Mouse (Mus musculus) embryonic facial prominence, embryonic 11.5 days (tissue): Measurements from ENCODE around the gene Rinl. TPM values are rescaled to one million over a fixed set of nuclear protein-coding genes. Genes with fewer than 3 reads are reported as not detected.

ENCODE experiments used
- ATAC-seq: fragments of 200-750 bp; cut with Nextera tagmentation; replicated peaks from 2 replicates; pipeline ENCODE4 v1.8.0; 2017; ENCODE audit warnings: low read depth; ENCODE audit not compliant: insufficient number of reproducible peaks, low FRiP score, low TSS enrichment
- DNase-seq: peaks from one replicate; pipeline ENCODE4 v3.0.0-alpha.2; 2015; ENCODE audit warnings: low spot score
- H3K27ac ChIP-seq: fragments of 300-500 bp; sonication (generic); replicated peaks from 2 replicates; pipeline ENCODE4 v1.5.1; 2014; ENCODE audit warnings: mild to moderate bottlenecking, low read depth, low read length, control low read depth
- H3K27me3 ChIP-seq: fragments of 300-500 bp; sonication (generic); 2 replicates; pipeline ENCODE4 v1.6.1; 2014; ENCODE audit warnings: mild to moderate bottlenecking, low read length, moderate library complexity, mixed read lengths; ENCODE audit not compliant: control insufficient read depth, insufficient read depth
- H3K36me3 ChIP-seq: fragments of 300-500 bp; sonication (generic); replicated peaks from 2 replicates; pipeline ENCODE4 v1.6.1; 2014; ENCODE audit warnings: low read depth, mild to moderate bottlenecking, low read length, moderate library complexity, mixed read lengths; ENCODE audit not compliant: control insufficient read depth, insufficient read depth
- H3K4me1 ChIP-seq: fragments of 300-500 bp; sonication (generic); 2 replicates; pipeline ENCODE4 v1.6.1; 2014; ENCODE audit warnings: low read length, mixed read lengths; ENCODE audit not compliant: control insufficient read depth, insufficient read depth
- H3K4me2 ChIP-seq: fragments of 300-500 bp; sonication (generic); 2 replicates; pipeline ENCODE4 v1.6.1; 2014; ENCODE audit warnings: low read depth, mild to moderate bottlenecking, control low read depth, low read length, moderate library complexity
- H3K4me3 ChIP-seq: fragments of 300-500 bp; sonication (generic); 2 replicates; pipeline ENCODE4 v1.5.1; 2014; ENCODE audit warnings: low read depth, low read length, control low read depth
- H3K9ac ChIP-seq: fragments of 300-500 bp; sonication (generic); replicated peaks from 2 replicates; pipeline ENCODE4 v1.6.1; 2014; ENCODE audit warnings: mild to moderate bottlenecking, control low read depth, low read length
- H3K9me3 ChIP-seq: fragments of 300-500 bp; sonication (generic); replicated peaks from 2 replicates; pipeline ENCODE4 v1.6.1; 2016; ENCODE audit warnings: mild to moderate bottlenecking, low read length, inconsistent platforms, mixed read lengths; ENCODE audit not compliant: control insufficient read depth
- WGBS: fragments of 180-500 bp; shearing (Covaris S2); extraction: QIAGEN DNeasy Blood & Tissue Kit; methylation state at CpG from one replicate; pipeline ENCODE4 v1.1.7; 2014; 5-methylcytosine and 5-hydroxymethylcytosine counted together
- polyA plus RNA-seq: library from polyadenylated mRNA; unstranded; fragments of >200 nt; fragmentation: Nextera tagmentation; extraction: Ambion mirVana; gene quantifications from 2 replicates; pipeline ENCODE4 v1.2.1, GENCODE M21; 2014

The Rinl gene
- polyA plus RNA-seq, 1 experiment from 2014 or later, result 2.3 TPM

DNA sequence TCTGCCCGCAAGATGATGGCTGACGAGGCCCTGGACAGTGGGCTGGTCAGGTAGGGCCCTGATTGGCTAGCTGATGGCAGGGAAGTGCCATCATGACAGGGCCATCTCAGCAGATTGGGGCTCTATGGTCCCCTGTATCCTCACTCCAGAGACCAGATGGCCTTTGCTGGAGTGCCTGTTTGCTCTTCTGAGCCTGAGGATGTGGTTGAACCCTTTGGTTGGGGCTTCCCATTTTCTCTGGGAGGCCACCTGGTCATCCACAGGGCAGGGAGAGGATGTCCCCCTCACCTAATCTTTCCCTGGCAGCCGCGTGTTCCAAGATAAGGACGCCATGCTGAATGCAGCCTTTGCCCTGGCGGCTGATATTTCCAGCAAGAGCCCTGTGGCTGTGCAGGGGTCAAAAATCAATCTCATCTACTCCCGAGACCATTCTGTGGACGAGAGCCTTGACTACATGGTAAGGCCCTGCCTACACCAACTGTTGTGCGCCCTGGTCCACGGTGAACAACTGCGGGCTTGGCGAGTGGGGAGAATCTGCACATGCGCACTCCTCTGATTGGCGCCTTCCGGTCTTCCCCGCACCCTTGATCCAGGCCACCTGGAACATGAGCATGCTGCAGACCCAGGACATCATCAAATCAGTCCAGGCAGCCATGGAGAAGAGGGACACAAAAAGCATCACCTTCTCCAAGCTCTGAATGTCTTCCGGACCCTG, 42.8 kb downstream of the Rinl start:
- H3K27ac ChIP-seq, result no peak overlapping the region
- no peaks in the 10 kb centered on the region for H3K4me1 ChIP-seq
- H3K27me3 ChIP-seq, result no peaks in the 10 kb centered on the region
- no peak overlapping the region for H3K4me3 ChIP-seq
- no peaks in the 10 kb centered on the region for H3K9me3 ChIP-seq
- no peak overlapping the region for H3K4me2 ChIP-seq
- WGBS, result 90% methylated on average over 17 of the region's 17 CpGs
- H3K9ac ChIP-seq, result no peak overlapping the region
- H3K36me3 ChIP-seq, result no peaks in the 10 kb centered on the region
- ATAC-seq (no peak), DNase-seq (no peak)

DNA sequence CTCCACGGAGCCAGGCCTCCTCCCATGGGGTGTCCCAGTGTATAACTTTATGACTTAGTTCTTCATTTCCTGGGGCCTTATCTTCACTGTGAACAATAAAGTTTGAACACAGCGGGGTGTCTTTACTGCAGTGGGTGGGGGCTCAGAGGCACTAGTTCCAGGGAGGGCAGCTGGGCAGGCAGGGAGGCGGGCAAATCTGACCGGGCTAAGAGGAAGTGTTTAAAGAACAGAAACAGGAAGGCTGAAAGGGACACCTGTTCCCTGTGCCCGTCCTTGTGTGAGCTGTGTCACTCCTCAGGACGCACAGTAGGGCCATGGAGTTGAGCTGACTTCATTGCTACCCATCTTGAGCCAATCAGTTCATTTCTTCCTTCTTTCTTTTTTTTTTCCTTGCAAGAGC, 43.4 kb downstream of the Rinl start:
- no peak for ATAC-seq
- WGBS, result 66% methylated on average over 6 of the region's 6 CpGs
- H3K36me3 ChIP-seq, result no peaks in the 10 kb centered on the region

DNA sequence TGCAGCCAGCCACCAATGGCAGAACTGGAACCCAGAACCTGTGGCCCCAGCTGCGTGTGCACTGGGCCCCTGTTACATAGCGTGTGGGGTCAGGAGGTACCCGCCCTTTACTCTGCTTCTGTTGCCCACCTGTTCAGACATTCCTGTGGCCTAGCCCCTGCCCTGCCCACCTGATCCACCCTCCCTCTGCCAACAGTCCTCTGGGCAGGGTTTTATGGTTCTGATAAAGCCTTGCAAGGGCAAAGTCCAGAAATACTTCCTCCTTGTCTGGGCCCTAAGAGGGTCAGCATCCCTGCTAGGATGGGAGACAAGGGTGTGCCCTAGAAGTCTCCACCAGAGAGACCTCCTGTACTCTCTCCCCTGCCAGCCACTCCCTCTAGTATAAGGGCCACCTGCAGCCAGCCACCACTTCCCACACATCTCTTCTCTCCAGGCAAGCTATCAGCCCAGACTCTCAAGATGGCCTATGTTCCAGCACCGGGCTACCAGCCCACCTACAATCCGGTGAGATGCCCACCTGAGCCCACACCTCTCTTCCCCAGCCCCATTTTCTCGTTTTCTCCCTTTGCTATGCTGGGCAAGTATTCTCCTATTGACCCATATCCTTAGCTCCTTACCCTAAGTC, 45.1 kb downstream of the Rinl start, which contains the start of gene Lgals4:
Gene Lgals4, plus strand, starts transcription at position 132 of the 625 bp plus-strand sequence.
- H3K4me2 ChIP-seq, result no peak within 1 kb of the TSS
- no peaks in the 10 kb centered on the region for H3K4me1 ChIP-seq
- H3K9me3 ChIP-seq, result no peaks in the 10 kb centered on the region
- no peaks in the 10 kb centered on the region for H3K27me3 ChIP-seq
- no peak within 1 kb of the TSS for H3K27ac ChIP-seq
- H3K36me3 ChIP-seq, result no peaks in the 10 kb centered on the region
- DNase-seq, result no peak
- no peak within 1 kb of the TSS for H3K4me3 ChIP-seq
- WGBS, result 91% methylated on average over 6 of the region's 6 CpGs
- ATAC-seq, result no peak
- H3K9ac ChIP-seq, result no peak within 1 kb of the TSS

More for the DNA sequence above, 43.4 kb downstream of the Rinl start:
- H3K4me1 ChIP-seq, result no peaks in the 10 kb centered on the region
- no peaks in the 10 kb centered on the region for H3K27me3 ChIP-seq
- no peak overlapping the region for H3K9ac ChIP-seq
- H3K27ac ChIP-seq, result no peak overlapping the region
- H3K9me3 ChIP-seq, result no peaks in the 10 kb centered on the region
- DNase-seq, result no peak
- H3K4me2 ChIP-seq, result no peak overlapping the region
- H3K4me3 ChIP-seq, result no peak overlapping the region

DNA sequence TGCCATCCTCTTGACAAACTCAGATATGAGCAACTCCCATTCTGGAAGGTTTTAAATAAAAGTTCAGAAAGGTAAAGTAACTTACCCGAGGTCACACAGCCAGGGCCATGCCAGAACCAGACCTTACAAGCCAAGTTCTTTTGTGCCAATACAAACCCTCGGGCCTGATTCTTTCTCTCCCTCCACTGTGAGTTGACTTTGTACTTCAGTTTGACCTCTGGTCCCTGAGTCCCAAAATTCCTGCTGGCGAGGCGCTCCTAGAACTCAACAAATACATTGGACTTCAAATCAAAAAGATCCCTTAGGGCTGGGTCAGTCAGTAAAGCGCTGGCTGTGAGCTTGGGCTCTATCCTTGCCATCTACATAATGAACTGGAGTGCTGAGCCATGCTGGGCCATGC, 48.2 kb downstream of the Rinl start:
- no peak overlapping the region for H3K4me2 ChIP-seq
- ATAC-seq, result no peak
- no peak overlapping the region for H3K9ac ChIP-seq
- H3K27me3 ChIP-seq, result no peaks in the 10 kb centered on the region
- no peaks in the 10 kb centered on the region for H3K4me1 ChIP-seq
- 83% methylated on average over 5 of the region's 5 CpGs for WGBS
- H3K27ac ChIP-seq, result no peak overlapping the region
- no peak for DNase-seq
- no peaks in the 10 kb centered on the region for H3K9me3 ChIP-seq
- H3K4me3 ChIP-seq, result no peak overlapping the region
- no peaks in the 10 kb centered on the region for H3K36me3 ChIP-seq

DNA sequence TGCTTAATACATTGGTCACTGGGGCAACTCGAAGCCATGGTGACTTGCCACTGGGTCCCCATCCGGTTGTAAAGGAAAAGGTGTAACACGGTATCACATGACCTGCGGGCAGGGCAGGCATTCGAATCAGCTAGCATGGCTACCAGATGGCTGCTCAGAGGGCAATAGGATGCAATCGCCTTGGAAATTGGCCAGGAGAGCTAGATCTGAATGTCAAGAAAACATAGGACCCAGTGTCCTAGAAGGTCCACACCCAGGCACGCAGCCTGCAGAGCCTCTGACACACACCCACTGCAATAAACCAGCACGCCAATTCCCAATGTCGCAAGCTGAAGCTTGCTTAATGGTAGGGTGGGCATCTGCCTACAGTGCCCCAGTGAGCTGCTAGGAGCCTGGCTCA, 49.6 kb downstream of the Rinl start:
- no peaks in the 10 kb centered on the region for H3K4me1 ChIP-seq
- H3K9me3 ChIP-seq, result no peaks in the 10 kb centered on the region
- no peak overlapping the region for H3K4me3 ChIP-seq
- no peak overlapping the region for H3K27ac ChIP-seq
- H3K4me2 ChIP-seq, result no peak overlapping the region
- DNase-seq, result no peak
- no peaks in the 10 kb centered on the region for H3K36me3 ChIP-seq
- ATAC-seq, result no peak
- no peak overlapping the region for H3K9ac ChIP-seq
- WGBS, result 79% methylated on average over 9 of the region's 9 CpGs
- H3K27me3 ChIP-seq, result no peaks in the 10 kb centered on the region

DNA sequence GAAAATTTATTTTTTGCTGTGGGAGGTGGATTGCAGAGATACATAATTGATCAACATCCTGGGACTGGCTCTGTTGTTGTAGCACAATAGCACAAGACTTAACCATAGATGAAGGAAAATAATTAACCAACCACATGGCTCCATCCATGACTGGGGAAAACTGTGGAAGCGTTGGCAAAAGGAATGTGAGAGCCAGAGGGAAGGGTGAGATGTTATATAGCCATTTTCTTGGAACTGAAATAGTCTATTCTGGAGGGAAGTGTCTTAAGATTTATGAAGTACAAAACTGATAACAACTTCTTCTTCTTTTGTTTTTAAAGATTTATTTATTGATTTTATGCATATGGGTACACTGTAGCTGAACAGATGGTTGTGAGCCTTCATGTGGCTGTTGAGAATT, 58.5 kb downstream of the Rinl start:
- 70% methylated on average over 1 of the region's 1 CpGs for WGBS

More for the DNA sequence above, 58.5 kb downstream of the Rinl start:
- H3K9ac ChIP-seq, result no peak overlapping the region
- H3K36me3 ChIP-seq, result no peaks in the 10 kb centered on the region
- no peak overlapping the region for H3K27ac ChIP-seq
- no peak for ATAC-seq
- no peak for DNase-seq
- H3K4me1 ChIP-seq, result no peaks in the 10 kb centered on the region
- H3K9me3 ChIP-seq, result no peaks in the 10 kb centered on the region
- H3K27me3 ChIP-seq, result no peaks in the 10 kb centered on the region
- H3K4me2 ChIP-seq, result no peak overlapping the region
- no peak overlapping the region for H3K4me3 ChIP-seq

Other genes starting within 250 kb of the Rinl start
- not detected in 2 replicates for gene Sycn, start 248.1 kb upstream of the Rinl start, polyA plus RNA-seq
- not detected in 2 replicates for gene Nccrp1, start 241.7 kb upstream of the Rinl start, polyA plus RNA-seq
- gene Samd4b, start 190.8 kb upstream of the Rinl start, polyA plus RNA-seq, result 29.4 and 30.9 TPM in 2 replicates
- 25.6 and 28.6 TPM in 2 replicates for gene Pak4, start 190.8 kb upstream of the Rinl start, polyA plus RNA-seq
- gene Acp7, start 157.6 kb upstream of the Rinl start, polyA plus RNA-seq, result not detected in 2 replicates
- 6.1 and 7.2 TPM in 2 replicates for gene Fbxo27, start 96.1 kb upstream of the Rinl start, polyA plus RNA-seq
- 11.6 and 13.0 TPM in 2 replicates for gene Fbxo17, start 72.2 kb upstream of the Rinl start, polyA plus RNA-seq
- 145 and 151 TPM in 2 replicates for gene Mrps12, start 47.1 kb upstream of the Rinl start, polyA plus RNA-seq
- 28.2 and 29.9 TPM in 2 replicates for gene Sars2, start 47.0 kb upstream of the Rinl start, polyA plus RNA-seq
- gene Ccer2, start 32.8 kb upstream of the Rinl start, polyA plus RNA-seq, result 1.5 and 2.0 TPM in 2 replicates
- 65.6 and 67.2 TPM in 2 replicates for gene Sirt2, start 22.2 kb upstream of the Rinl start, polyA plus RNA-seq
- gene Nfkbib, start 21.5 kb upstream of the Rinl start, polyA plus RNA-seq, result 33.4 and 41.0 TPM in 2 replicates
- gene Hnrnpl, start 19.6 kb downstream of the Rinl start, polyA plus RNA-seq, result 328 and 350 TPM in 2 replicates
- 103 and 106 TPM in 2 replicates for gene Ech1, start 36.2 kb downstream of the Rinl start, polyA plus RNA-seq
- 1.5 and 1.9 TPM in 2 replicates for gene Lgals4, start 44.9 kb downstream of the Rinl start, polyA plus RNA-seq
- gene Lgals7, start 74.9 kb downstream of the Rinl start, polyA plus RNA-seq, result 0.98 and 1.3 TPM in 2 replicates
- gene Capn12, start 92.5 kb downstream of the Rinl start, polyA plus RNA-seq, result 0.21 and 0.29 TPM in 2 replicates
- 190 and 201 TPM in 2 replicates for gene Actn4, start 173.4 kb downstream of the Rinl start, polyA plus RNA-seq
- gene Eif3k, start 192.9 kb downstream of the Rinl start, polyA plus RNA-seq, result 439 and 446 TPM in 2 replicates
- 6.4 and 8.1 TPM in 2 replicates for gene Map4k1, start 193.1 kb downstream of the Rinl start, polyA plus RNA-seq